Mouse (Mus musculus) lung, embryonic 14.5 days (tissue): Measurements from ENCODE around the gene Dgcr8. TPM values are rescaled to one million over a fixed set of nuclear protein-coding genes. Genes with fewer than 3 reads are reported as not detected.
A peak's percentile ranks its signal among the peaks of the same experiment; 100 is the strongest.

Experiments
- ATAC-seq: fragments of 200-750 bp; cut with Nextera tagmentation; 2 replicates; pipeline ENCODE4 v1.8.0; 2017; ENCODE audit warnings: mild to moderate bottlenecking, moderate TSS enrichment, moderate library complexity; ENCODE audit not compliant: insufficient read depth
- DNase-seq: peaks from one replicate; pipeline ENCODE4 v3.0.0-alpha.2; 2015
- H3K27ac ChIP-seq: fragments of 300-500 bp; sonication (generic); 2 replicates; pipeline ENCODE4 v1.5.1; 2014; ENCODE audit warnings: low read depth, mild to moderate bottlenecking, moderate library complexity
- H3K27me3 ChIP-seq: fragments of 300-500 bp; sonication (generic); 2 replicates; pipeline ENCODE4 v1.6.1; 2014; ENCODE audit warnings: low read length, control low read depth; ENCODE audit not compliant: insufficient read depth
- H3K36me3 ChIP-seq: fragments of 300-500 bp; sonication (generic); 2 replicates; pipeline ENCODE4 v1.6.1; 2014; ENCODE audit warnings: control low read depth; ENCODE audit not compliant: insufficient read depth
- H3K4me1 ChIP-seq: fragments of 300-500 bp; sonication (generic); 2 replicates; pipeline ENCODE4 v1.6.1; 2014; ENCODE audit warnings: antibody characterized with exemption, control low read depth; ENCODE audit not compliant: insufficient read depth
- H3K4me2 ChIP-seq: fragments of 300-500 bp; sonication (generic); 2 replicates; pipeline ENCODE4 v1.6.1; 2014; ENCODE audit warnings: mild to moderate bottlenecking
- H3K4me3 ChIP-seq: fragments of 300-500 bp; sonication (generic); 2 replicates; pipeline ENCODE4 v1.5.1; 2014; ENCODE audit warnings: low read depth, low read length
- H3K9ac ChIP-seq: fragments of 300-500 bp; sonication (generic); 2 replicates; pipeline ENCODE4 v1.6.1; 2014
- H3K9me3 ChIP-seq: fragments of 300-500 bp; sonication (generic); 2 replicates; pipeline ENCODE4 v1.6.1; 2016; ENCODE audit warnings: low read depth, low read length, control low read depth
- CTCF ChIP-seq: IDR thresholded peaks from 2 replicates; pipeline ENCODE4 v1.5.1; 2016; ENCODE audit warnings: antibody characterized with exemption, low read depth
- WGBS: fragments of 180-500 bp; shearing (Covaris S2); extraction: QIAGEN DNeasy Blood & Tissue Kit; methylation state at CpG from one replicate; pipeline ENCODE4 v1.1.7; 2014; 5-methylcytosine and 5-hydroxymethylcytosine counted together
- microRNA counts: library from miRNA; unstranded; fragments of <30 nt; microRNA quantifications from one replicate; lab custom pipeline; 2016
- microRNA-seq: library from miRNA; unstranded; fragments of <30 nt; microRNA quantifications from one replicate; pipeline ENCODE4, GENCODE M21; 2016; ENCODE audit warnings: borderline number of aligned reads
- polyA plus RNA-seq: library from polyadenylated mRNA; unstranded; fragments of >200 nt; fragmentation: Nextera tagmentation; extraction: Ambion mirVana; gene quantifications from 2 replicates; pipeline ENCODE4 v1.2.1, GENCODE M21; 2014

The Dgcr8 gene
- polyA plus RNA-seq, 1 experiment from 2014 or later: 44.4 TPM

- H3K4me1 ChIP-seq: no peaks in the 10 kb centered on the region
- H3K4me3 ChIP-seq: no peak overlapping the region
- no peak for ATAC-seq
- no peaks in the 10 kb centered on the region; the same call in 1 of the 2 replicates for H3K27me3 ChIP-seq
- H3K27ac ChIP-seq: no peak overlapping the region
- 17% methylated on average over 8 of the region's 8 CpGs for WGBS
- no peaks in the 10 kb centered on the region for H3K36me3 ChIP-seq
- H3K9ac ChIP-seq: no peak overlapping the region
- peak; percentile 88 for TF ChIP-seq CTCF
- DNase-seq: peak; percentile 80
- no peak overlapping the region for H3K4me2 ChIP-seq
- no peaks in the 10 kb centered on the region for H3K9me3 ChIP-seq
Measured at GRCm38 (mm10) chr16:18210701-18211416, 78.2 kb downstream of the Dgcr8 start.

MicroRNAs encoded within 50 kb of the gene (microRNA counts, 519-probe panel; counts per million panel counts)
- microRNA mmu-miR-1306 (lab: Ali Mortazavi, UCI): 2,095 counts per million, percentile 25 among the panel's probes with 10 or more counts
- microRNA mmu-miR-185 (lab: Ali Mortazavi, UCI): 2,887 counts per million, percentile 55 among the panel's probes with 10 or more counts

Small RNA genes lying within 50 kb of the gene (microRNA-seq; reads per million reads assigned to microRNA genes)
- gene Gm24572: 3.3 reads per million, percentile 10 among the genes with 10 or more reads in this experiment
- gene Mir1306: 295 reads per million, percentile 61 among the genes with 10 or more reads in this experiment
- 290 reads per million, percentile 60 among the genes with 10 or more reads in this experiment for gene Mir185

Other genes with a start within 250 kb of the Dgcr8 start
- 93.8 and 97.3 TPM in 2 replicates for gene Dgcr6, start 236.4 kb downstream of the Dgcr8 start, polyA plus RNA-seq
- gene Prodh, start 199.0 kb downstream of the Dgcr8 start, polyA plus RNA-seq: 14.8 and 17.5 TPM in 2 replicates
- 1.3 and 1.7 TPM in 2 replicates for gene Rtn4r, start 161.6 kb downstream of the Dgcr8 start, polyA plus RNA-seq
- not detected in 2 replicates for gene Ccdc188, start 71.4 kb downstream of the Dgcr8 start, polyA plus RNA-seq
- gene Zdhhc8, start 54.1 kb downstream of the Dgcr8 start, polyA plus RNA-seq: 22.0 and 23.8 TPM in 2 replicates
- gene Trmt2a, start 40.6 kb downstream of the Dgcr8 start, polyA plus RNA-seq: 74.1 and 81.3 TPM in 2 replicates
- 776 and 804 TPM in 2 replicates for gene Ranbp1, start 40.5 kb downstream of the Dgcr8 start, polyA plus RNA-seq
- gene Gm49776, start 30.9 kb downstream of the Dgcr8 start, polyA plus RNA-seq: 1.5 and 2.5 TPM in 2 replicates
- gene Tango2, start 58.9 kb upstream of the Dgcr8 start, polyA plus RNA-seq: 23.6 and 27.2 TPM in 2 replicates
- 25.7 and 30.8 TPM in 2 replicates for gene Arvcf, start 58.9 kb upstream of the Dgcr8 start, polyA plus RNA-seq
- 18.7 and 21.5 TPM in 2 replicates for gene Txnrd2, start 137.1 kb upstream of the Dgcr8 start, polyA plus RNA-seq
- gene Comt, start 137.6 kb upstream of the Dgcr8 start, polyA plus RNA-seq: 89.4 and 97.0 TPM in 2 replicates
- gene Gnb1l, start 209.5 kb upstream of the Dgcr8 start, polyA plus RNA-seq: 16.2 and 17.6 TPM in 2 replicates
- gene Rtl10, start 209.7 kb upstream of the Dgcr8 start, polyA plus RNA-seq: 4.2 and 4.8 TPM in 2 replicates